Comparison of ENCODE assay signal across 8 mouse cellular contexts in the genomic region with DNA sequence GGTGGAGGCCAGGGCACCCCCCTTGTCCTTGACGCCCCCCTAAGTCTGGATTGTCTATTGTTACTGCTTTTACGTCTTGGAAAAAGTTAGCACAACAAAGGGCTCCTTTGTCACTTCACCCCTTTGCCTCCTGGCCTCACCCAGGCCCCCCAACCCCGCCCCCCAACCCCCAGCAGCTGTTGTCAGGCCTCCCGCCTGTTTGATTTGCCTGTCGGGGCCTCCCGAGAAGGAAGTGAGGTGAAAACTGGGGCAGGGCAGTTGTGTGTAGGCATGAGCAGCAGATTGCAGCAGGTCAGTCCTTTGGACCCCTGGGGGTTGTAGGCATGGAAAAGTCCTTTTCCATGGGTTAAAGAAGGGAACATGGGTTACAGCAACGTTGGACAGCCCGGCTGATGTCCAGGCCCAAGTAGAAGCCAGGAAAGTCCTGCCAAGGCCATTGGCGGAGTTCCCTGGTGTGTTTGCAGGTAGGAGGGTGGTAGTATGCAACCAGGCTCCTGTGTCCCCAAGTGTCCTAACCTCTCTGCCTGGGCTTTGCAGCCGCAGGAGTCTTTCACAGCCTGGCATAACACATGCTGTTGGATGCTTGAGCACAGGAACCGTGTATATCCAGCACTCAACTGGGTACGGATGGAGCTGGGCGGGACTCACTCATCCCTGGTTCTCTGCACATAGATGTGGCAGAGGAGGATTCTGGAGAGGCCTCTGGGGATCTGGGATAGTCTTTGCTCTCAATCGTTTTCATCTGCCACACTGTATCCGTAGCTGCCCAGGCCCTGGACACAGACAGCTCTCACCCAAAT. TPM values are rescaled to one million over a fixed set of nuclear protein-coding genes. Genes with fewer than 3 reads are reported as not detected.
A peak's percentile ranks its signal among the peaks of the same experiment; 100 is the strongest.
DNase-seq lines count a peak whose midpoint lies in the region; ATAC-seq and TF ChIP-seq lines count a peak whose summit lies in the region.

No protein-coding gene starts in this region.

- H3K4me1 ChIP-seq in embryonic facial prominence, embryonic 13.5 days = peaks cover 99% of the 10 kb centered on the region
- peaks cover 100% of the 10 kb centered on the region for H3K4me1 ChIP-seq in limb, embryonic 15.5 days
- peaks cover 89% of the 10 kb centered on the region for H3K4me1 ChIP-seq in stomach, embryonic 15.5 days

- peak overlapping the region; percentile 96 for H3K4me2 ChIP-seq in embryonic facial prominence, embryonic 13.5 days
- peak overlapping the region; percentile 95 for H3K4me2 ChIP-seq in limb, embryonic 15.5 days
- H3K4me2 ChIP-seq in stomach, embryonic 15.5 days = peak overlapping the region; percentile 99

- TF ChIP-seq CTCF in layer of hippocampus, adult 2 months (conservative IDR thresholded peaks at IDR 0.05) = no peak

- peaks cover 34% of the 10 kb centered on the region for H3K36me3 ChIP-seq in embryonic facial prominence, embryonic 13.5 days
- peaks cover 24% of the 10 kb centered on the region for H3K36me3 ChIP-seq in limb, embryonic 15.5 days
- peaks cover 12% of the 10 kb centered on the region for H3K36me3 ChIP-seq in stomach, embryonic 15.5 days

- WGBS in embryonic facial prominence, embryonic 13.5 days = 21% methylated on average over 15 of the region's 15 CpGs
- WGBS in limb, embryonic 15.5 days = 18% methylated on average over 15 of the region's 15 CpGs
- WGBS in stomach, embryonic 15.5 days = 17% methylated on average over 15 of the region's 15 CpGs

- DNase-seq in layer of hippocampus, adult 2 months (ENCODE audit: low spot score in 2 of 2) = no peak
- no peak for DNase-seq in layer of hippocampus, adult 9-11 months
- DNase-seq in heart, postnatal 25 days (ENCODE audit: low spot score) = peak; percentile 33
- no peak for DNase-seq in yolk sac, embryonic 10.5 days (ENCODE audit: low spot score)

- no peaks in the 10 kb centered on the region for H3K27me3 ChIP-seq in embryonic facial prominence, embryonic 13.5 days
- no peaks in the 10 kb centered on the region for H3K27me3 ChIP-seq in limb, embryonic 15.5 days
- no peaks in the 10 kb centered on the region for H3K27me3 ChIP-seq in stomach, embryonic 15.5 days (replicated peaks)

- no peak overlapping the region for H3K4me3 ChIP-seq in layer of hippocampus, adult 2 months
- H3K4me3 ChIP-seq in embryonic facial prominence, embryonic 13.5 days = peak overlapping the region; percentile 58
- H3K4me3 ChIP-seq in limb, embryonic 15.5 days = peak overlapping the region; percentile 69
- H3K4me3 ChIP-seq in stomach, embryonic 15.5 days (replicated peaks) = peak overlapping the region; percentile 78

- no peaks in the 10 kb centered on the region for H3K9me3 ChIP-seq in embryonic facial prominence, embryonic 13.5 days
- no peaks in the 10 kb centered on the region for H3K9me3 ChIP-seq in limb, embryonic 15.5 days
- H3K9me3 ChIP-seq in stomach, embryonic 15.5 days = no peaks in the 10 kb centered on the region

- H3K9ac ChIP-seq in embryonic facial prominence, embryonic 13.5 days = peak overlapping the region; percentile 72
- H3K9ac ChIP-seq in limb, embryonic 15.5 days = no peak overlapping the region
- peak overlapping the region; percentile 17; the same call in 1 of the 2 replicates for H3K9ac ChIP-seq in stomach, embryonic 15.5 days

- intact Hi-C loops in heart, postnatal 25 days (cut with DNase I) = no loop called here

- peak overlapping the region; percentile 81; the same call in 1 of the 2 replicates for H3K27ac ChIP-seq in layer of hippocampus, adult 2 months
- peak overlapping the region; percentile 90 for H3K27ac ChIP-seq in embryonic facial prominence, embryonic 13.5 days
- peak overlapping the region; percentile 88 for H3K27ac ChIP-seq in limb, embryonic 15.5 days
- H3K27ac ChIP-seq in stomach, embryonic 15.5 days = peak overlapping the region; percentile 93

- no peak for ATAC-seq in embryonic facial prominence, embryonic 13.5 days (ENCODE audit: insufficient number of reproducible peaks, insufficient read depth, low FRiP score, low TSS enrichment, low read depth)
- ATAC-seq in limb, embryonic 15.5 days (ENCODE audit: insufficient number of reproducible peaks, low FRiP score, low TSS enrichment, low read depth) = no peak
- no peak for ATAC-seq in stomach, embryonic 15.5 days (ENCODE audit: insufficient read depth, low FRiP score, low read depth)
- ATAC-seq in activated CD4-positive, CD25-positive, alpha-beta regulatory T cell, adult 4 months = no peak

RNA-seq across cellular contexts. Expression of a gene that starts 18.0 kb away (rescaled TPM):
- 1 to 10 TPM; 1.3 to 2.0 TPM for total RNA-seq in layer of hippocampus, adult 2 months (2021)
- 0.34 and 0.44 TPM in 2 replicates for polyA plus RNA-seq in embryonic facial prominence, embryonic 13.5 days (2015; fragmentation: Nextera tagmentation; extraction: Ambion mirVana)
- 1 to 10 TPM in 1 of 2 experiments, under 1 TPM in 1; 0.52 to 1.1 TPM for total RNA-seq in heart, postnatal 25 days (2021)
- 0.49 and 0.86 TPM in 2 replicates for polyA plus RNA-seq in limb, embryonic 15.5 days (2015; fragmentation: Nextera tagmentation; extraction: Ambion mirVana)
- 0.42 and 0.43 TPM in 2 replicates for polyA plus RNA-seq in stomach, embryonic 15.5 days (2015; fragmentation: Nextera tagmentation; extraction: Ambion mirVana)
- polyA plus RNA-seq in activated CD4-positive, CD25-positive, alpha-beta regulatory T cell, adult 4 months (2017; shearing (Covaris generic)) = under 1 TPM in 1 of 2 experiments, not detected in 1; 0.41 TPM

RNA-seq across cellular contexts. Expression of a gene that starts 37.2 kb away (rescaled TPM):
- 10 to 100 TPM; 15.4 to 19.0 TPM for total RNA-seq in layer of hippocampus, adult 2 months (2021)
- 39.4 and 44.7 TPM in 2 replicates for polyA plus RNA-seq in embryonic facial prominence, embryonic 13.5 days (2015; fragmentation: Nextera tagmentation; extraction: Ambion mirVana)
- 10 to 100 TPM; 11.8 TPM for total RNA-seq in heart, postnatal 25 days (2021)
- 43.9 and 51.7 TPM in 2 replicates for polyA plus RNA-seq in limb, embryonic 15.5 days (2015; fragmentation: Nextera tagmentation; extraction: Ambion mirVana)
- 34.0 and 41.0 TPM in 2 replicates for polyA plus RNA-seq in stomach, embryonic 15.5 days (2015; fragmentation: Nextera tagmentation; extraction: Ambion mirVana)
- 10 to 100 TPM in 1 of 2 experiments, 1 to 10 TPM in 1; 9.0 to 13.7 TPM for polyA plus RNA-seq in activated CD4-positive, CD25-positive, alpha-beta regulatory T cell, adult 4 months (2017; shearing (Covaris generic))

RNA-seq across cellular contexts. Expression of a gene that starts 57.2 kb away (rescaled TPM):
- total RNA-seq in layer of hippocampus, adult 2 months (2021) = under 1 TPM; 0.52 to 0.64 TPM
- polyA plus RNA-seq in embryonic facial prominence, embryonic 13.5 days (2015; fragmentation: Nextera tagmentation; extraction: Ambion mirVana) = 26.9 and 31.5 TPM in 2 replicates
- under 1 TPM; 0.28 to 0.52 TPM for total RNA-seq in heart, postnatal 25 days (2021)
- polyA plus RNA-seq in limb, embryonic 15.5 days (2015; fragmentation: Nextera tagmentation; extraction: Ambion mirVana) = 23.2 and 24.1 TPM in 2 replicates
- polyA plus RNA-seq in stomach, embryonic 15.5 days (2015; fragmentation: Nextera tagmentation; extraction: Ambion mirVana) = 28.8 and 30.3 TPM in 2 replicates
- polyA plus RNA-seq in activated CD4-positive, CD25-positive, alpha-beta regulatory T cell, adult 4 months (2017; shearing (Covaris generic)) = 10 to 100 TPM; 10.1 to 17.7 TPM

RNA-seq across cellular contexts. Expression of a gene that starts 59.2 kb away (rescaled TPM):
- 1 to 10 TPM; 1.7 to 3.0 TPM for total RNA-seq in layer of hippocampus, adult 2 months (2021)
- 272 and 279 TPM in 2 replicates for polyA plus RNA-seq in embryonic facial prominence, embryonic 13.5 days (2015; fragmentation: Nextera tagmentation; extraction: Ambion mirVana)
- total RNA-seq in heart, postnatal 25 days (2021) = 1 to 10 TPM; 4.2 to 4.6 TPM
- polyA plus RNA-seq in limb, embryonic 15.5 days (2015; fragmentation: Nextera tagmentation; extraction: Ambion mirVana) = 162 and 178 TPM in 2 replicates
- polyA plus RNA-seq in stomach, embryonic 15.5 days (2015; fragmentation: Nextera tagmentation; extraction: Ambion mirVana) = 211 and 217 TPM in 2 replicates
- polyA plus RNA-seq in activated CD4-positive, CD25-positive, alpha-beta regulatory T cell, adult 4 months (2017; shearing (Covaris generic)) = 100 to 1,000 TPM; 118 to 121 TPM
